Mouse (Mus musculus) yolk sac, embryonic 10.5 days (tissue): ENCODE measurements around the gene Tex38.

ENCODE experiments used
- DNase-seq: peaks from one replicate; pipeline ENCODE4 v3.0.0-alpha.2; 2017; ENCODE audit warnings: low spot score

Gene Tex38

DNA sequence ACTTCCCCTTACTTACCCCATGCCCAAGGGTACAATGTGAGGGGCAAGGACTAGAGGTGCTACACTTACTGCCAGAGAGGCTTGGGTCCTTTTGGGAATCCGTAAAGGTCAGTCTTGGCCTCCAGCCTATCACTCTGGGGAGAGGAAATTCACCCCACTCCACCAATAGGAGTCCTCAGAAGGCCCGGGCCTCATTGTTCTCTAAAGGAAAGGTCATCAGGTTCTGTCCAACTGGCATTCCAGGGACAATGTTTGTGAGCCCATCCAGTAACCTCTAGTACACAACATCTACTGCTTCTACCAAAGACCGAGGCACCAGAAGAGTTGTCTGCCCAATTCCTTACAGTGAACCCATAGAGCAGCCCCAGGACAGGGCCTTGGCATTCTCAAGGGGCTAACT is at the start of gene Tex38:
Tex38 (minus strand) TSS at position 101 of the 400 bp plus-strand sequence.
- no peak for DNase-seq

- no peak for DNase-seq
Measured at GRCm38 (mm10) chr4:115830491-115830890, 49.7 kb upstream of the Tex38 start.

GRCm38 (mm10) chr4:115828572-115828902 is 47.7 kb upstream of the Tex38 start:
- DNase-seq, result no peak

GRCm38 (mm10) chr4:115827888-115828571 is 47.2 kb upstream of the Tex38 start, which contains the start of gene Mob3c:
TSS of gene Mob3c (plus strand) at chr4:115828092.
- DNase-seq, result peak; percentile 93

- DNase-seq, result no peak
Measured at GRCm38 (mm10) chr4:115827535-115827887, 46.7 kb upstream of the Tex38 start.

DNA sequence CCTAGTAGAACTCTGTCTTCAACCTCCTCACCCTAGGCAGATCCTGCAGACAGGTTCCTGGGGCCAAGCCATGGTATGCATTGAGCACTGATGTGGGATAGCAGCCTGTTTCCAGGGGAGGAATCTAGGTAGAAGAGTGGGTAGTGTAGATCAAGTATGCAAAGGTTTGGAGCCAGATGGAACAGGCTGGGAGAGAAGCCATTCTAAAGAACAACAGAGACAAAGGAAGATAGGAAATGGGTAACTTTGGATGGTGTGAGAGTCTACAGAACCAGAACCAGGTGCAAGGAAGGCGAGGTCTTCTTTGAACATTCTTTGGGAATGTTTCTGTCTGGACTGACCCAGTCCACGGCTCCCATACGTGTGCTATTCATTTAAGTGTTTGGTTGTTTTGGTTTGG is 46.2 kb upstream of the Tex38 start:
- DNase-seq, result no peak

DNA sequence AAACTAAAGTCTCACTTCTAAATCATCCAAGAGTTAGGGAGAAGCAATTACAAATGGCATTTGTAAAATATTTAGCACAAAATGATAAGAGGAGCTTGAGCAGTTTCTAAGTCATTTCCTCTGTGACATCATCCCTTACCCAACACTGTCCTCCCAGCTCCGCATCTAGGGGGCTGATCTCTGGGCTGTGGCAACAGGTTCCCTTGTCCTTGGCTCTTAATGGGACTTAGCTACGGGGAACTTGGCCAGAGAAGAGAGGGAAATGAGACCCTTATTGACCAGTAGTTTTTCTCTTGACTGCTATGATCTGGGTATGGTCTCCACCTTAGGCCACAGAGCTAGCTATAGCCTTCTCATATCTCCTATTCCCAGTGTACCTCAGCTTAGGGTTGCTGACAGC is 44.5 kb upstream of the Tex38 start:
- no peak for DNase-seq

GRCm38 (mm10) chr4:115824178-115824577 is 43.4 kb upstream of the Tex38 start:
- DNase-seq, result no peak

DNA sequence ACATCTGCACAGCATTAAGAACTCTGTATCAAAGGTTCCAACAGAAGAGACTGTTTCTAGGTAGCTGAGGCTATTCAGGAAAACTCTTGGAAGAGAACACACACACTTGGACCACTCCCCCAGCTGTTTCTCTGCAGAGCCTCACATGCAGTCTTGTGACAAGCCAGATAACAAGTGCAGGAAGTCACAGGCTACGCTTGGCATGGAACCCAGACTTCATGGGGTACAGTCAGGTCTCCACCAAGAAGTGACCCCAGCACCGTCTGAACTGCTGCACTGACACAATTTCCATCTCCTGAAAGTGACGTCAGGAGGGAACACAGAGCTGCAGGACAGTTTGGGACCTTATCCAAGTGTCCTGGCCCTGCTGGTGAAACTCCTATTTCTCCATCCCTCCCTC is 41.1 kb upstream of the Tex38 start:
- DNase-seq, result no peak

- no peak for DNase-seq
Measured at GRCm38 (mm10) chr4:115821431-115821830, 40.6 kb upstream of the Tex38 start.

DNA sequence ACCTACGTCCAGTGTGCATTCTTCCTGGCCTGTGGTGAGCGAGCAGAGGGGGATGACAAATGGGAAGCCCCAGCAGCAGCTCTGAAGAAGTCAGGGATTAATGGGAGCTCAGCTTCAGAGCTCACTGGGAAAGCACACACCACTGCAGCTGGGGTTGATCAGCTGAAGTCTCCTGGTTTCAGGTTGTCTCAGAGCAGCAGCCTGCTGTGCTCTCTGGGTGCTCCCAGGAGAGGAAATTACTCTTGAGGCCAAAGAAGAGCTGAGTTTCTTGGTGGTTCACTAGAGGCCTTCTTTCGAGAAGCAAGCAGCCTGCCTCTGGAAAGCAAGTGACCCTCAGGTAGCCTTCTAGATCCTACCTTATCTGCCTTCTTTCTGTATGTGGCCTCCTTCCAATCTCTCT is 40.1 kb upstream of the Tex38 start:
- DNase-seq, result no peak

DNA sequence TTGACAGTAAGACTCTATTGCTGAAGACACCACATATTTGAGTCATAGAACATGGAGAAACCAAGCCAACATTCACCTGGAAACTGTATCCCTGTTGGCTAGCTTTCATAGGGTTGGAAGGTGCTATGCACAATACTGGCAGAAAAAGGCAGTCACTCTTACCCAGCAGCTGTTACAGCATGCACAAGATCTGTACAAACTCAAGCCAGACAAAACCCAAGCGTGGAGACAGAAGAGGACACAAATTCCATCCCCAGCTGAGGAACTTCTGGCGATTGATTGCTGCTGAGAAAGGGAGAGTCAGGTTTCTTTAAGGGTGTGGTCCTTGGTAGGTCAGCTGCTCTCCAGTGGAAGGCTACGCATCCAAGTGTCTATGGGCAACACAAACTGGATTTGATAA is 39.4 kb upstream of the Tex38 start:
- no peak for DNase-seq

DNA sequence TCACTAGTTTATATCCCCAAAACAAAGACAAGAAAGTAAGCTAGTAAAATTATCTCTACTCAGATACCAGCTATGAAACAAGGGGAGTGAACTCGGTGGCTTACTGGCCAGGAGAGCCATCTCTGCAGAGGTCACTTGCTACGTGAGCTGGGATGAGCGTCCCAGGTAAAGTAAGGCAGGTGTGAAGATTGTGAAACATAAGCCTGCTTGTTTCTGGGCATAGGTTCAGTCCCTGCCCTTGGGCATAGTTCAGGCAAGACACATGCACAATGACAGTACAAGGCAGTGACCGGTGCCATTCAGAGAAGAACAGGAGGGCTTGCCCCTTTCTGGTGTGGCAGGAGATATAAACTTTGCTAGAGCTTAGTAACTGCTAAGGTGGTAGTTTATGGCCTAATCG is 34.8 kb upstream of the Tex38 start:
- DNase-seq, result no peak

- no peak for DNase-seq
Measured at GRCm38 (mm10) chr4:115812326-115812725, 31.5 kb upstream of the Tex38 start.

GRCm38 (mm10) chr4:115799981-115800380 is 19.2 kb upstream of the Tex38 start:
- no peak for DNase-seq

- DNase-seq, result no peak
Measured at GRCm38 (mm10) chr4:115795360-115795759, 14.5 kb upstream of the Tex38 start.

DNA sequence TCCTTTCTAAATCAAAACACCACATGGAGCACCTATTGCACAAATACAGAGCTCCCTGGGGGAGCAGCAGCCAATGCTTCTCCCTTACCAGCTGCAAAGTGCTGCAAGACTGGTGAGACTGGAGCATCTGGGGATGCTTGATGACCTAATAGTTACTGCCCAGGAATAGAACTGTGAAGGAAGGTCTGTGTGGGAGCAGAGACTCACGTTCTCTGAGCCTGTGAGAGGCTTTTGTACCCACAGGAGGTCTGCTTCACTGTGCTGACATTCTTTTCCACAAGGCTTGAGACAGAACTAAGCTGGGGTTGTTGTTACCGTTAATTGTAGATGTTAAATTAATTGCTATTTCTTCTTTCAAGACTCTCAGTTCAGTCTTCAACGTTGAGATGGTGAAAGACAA is 10.0 kb upstream of the Tex38 start:
- no peak for DNase-seq

DNA sequence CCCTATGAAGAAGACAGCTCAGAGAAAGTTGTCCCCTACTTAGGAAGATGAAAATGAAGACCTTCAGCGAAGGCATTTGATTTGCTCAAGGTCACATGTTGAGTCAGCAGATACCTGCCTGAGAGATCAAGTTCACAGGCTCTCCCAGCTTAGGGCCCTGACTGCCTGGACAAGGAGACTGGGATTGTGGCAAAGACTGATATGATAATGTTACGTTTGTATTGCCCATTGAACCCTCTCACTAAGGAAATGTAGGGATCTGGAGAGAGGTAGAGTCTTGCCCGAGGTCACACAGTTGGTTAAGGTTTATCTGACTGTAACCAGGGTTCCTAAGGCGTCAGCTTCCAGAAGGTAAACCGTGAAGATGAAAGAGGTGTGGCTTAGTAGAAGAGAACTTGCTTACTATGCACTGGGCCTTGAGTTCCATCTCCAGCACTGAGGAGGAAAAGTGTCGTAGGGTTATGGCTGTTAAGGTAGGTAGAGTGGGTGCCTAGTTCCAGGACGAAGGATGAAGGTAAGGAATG is 4.8 kb upstream of the Tex38 start:
- DNase-seq, result no peak

DNA sequence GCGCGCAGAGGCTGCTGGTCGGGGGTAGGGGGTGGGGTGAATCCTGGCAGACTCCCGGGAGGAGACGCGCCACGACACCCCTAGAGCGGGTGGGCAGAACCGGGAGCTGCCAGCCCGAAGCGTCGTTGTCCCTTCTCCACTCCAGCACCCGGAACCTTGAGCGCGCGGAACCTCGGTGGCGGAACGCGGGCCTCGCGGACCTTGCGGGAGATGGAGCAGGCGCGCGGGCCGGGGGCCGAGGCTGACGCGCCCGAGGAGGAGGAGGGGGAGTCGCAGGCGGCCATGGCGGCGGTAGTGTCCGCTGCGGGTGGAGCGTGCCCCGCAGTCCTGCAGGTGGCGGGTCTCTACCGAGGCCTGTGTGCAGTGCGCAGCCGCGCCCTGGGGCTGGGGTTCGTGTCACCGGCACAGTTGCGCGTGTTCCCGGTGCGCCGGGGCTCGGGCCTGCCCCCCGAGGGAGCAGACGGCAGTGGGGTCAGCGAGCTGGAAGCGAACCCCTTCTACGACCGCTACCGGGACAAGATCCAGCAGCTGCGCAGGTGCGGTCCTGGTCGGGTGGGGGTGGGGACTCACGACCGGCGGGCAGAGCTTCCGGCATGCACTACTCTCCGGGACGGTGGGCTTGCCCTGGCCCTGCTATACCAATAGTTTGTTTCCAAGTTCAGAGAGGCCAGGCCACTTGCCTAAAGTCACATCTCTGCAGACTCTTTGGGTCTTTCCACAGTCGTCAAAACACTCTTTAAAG is 4.1 kb upstream of the Tex38 start, which contains the start of gene Atpaf1:
Atpaf1 (plus strand) TSS at position 44 of the 742 bp plus-strand sequence.
- DNase-seq, result peak; percentile 78

- no peak for DNase-seq
Measured at GRCm38 (mm10) chr4:115782026-115782805, 1.4 kb upstream of the Tex38 start.

DNA sequence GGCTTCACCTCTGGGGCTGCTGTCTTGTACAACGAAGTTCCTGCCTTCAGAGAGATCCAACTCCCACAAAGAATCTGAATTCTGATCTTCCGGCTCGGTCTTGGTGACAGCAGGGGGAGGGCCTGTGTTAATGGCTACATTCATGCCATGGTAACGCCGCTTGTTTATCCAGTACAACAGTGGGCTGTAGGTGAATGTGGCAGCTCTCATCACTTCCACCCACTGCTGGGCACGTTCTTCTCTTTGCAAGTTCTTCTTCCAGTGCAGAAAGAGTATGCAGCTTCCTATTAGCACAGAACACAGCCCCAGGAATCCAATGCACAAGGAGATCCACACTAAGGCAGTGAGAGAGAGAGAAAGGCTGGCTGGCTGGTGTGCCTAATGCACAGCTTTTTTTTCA is 549 bp downstream of the Tex38 start:
- DNase-seq, result no peak

DNA sequence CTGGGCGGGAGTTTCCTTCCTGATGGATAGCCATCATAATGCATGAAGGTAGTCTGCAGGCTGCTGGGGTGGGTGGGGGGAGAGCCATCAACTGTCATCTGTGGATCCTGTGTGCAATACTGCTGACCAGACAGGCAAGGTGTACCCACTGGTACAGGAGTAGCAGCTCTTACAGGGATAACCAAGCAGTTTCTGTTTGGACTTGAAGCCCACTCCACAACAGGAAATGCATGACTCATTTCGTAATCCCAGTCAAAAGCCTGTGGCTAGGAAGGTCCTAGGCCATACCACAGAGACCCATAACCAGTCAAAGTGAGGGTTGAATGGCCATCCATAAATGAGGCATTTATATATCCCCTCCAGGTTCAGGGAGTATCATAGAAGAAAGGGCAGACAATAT is 3.2 kb downstream of the Tex38 start:
- DNase-seq, result no peak

- DNase-seq, result no peak
Measured at GRCm38 (mm10) chr4:115775056-115775455, 5.8 kb downstream of the Tex38 start.
